Mouse (Mus musculus): ENCODE data around the gene Fam131b. TPM values are rescaled to one million over a fixed set of nuclear protein-coding genes. Genes with fewer than 3 reads are reported as not detected.

Gene Fam131b
- polyA plus RNA-seq, 1 experiment from 2014 or later, result 0.10 TPM

DNA sequence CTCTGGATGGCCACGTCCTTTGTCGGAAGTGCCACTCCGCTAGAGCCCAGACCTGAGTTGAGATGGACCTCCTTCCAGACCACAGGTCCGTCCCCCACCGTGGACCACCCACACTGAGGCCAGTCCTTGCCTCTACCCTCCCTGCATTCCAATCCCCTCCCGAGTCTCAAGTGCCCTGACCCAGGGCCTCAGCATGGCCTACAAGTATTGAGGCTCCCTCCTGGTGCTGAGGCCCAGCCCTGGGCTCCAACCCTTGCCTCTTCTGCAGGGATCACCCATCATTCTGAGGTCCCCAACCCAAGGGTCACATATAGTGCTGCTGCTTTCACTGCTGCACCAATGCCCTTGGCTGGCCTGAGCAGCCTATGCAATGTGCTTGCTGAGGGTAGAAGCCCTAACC lies 33.5 kb upstream of the Fam131b start:
- Histone ChIP-seq H3K9ac (ENCODE audit: low read length) (peak overlapping the region; percentile 24; the same call in 1 of the 2 replicates), H3K9me3 (ENCODE audit: control insufficient read depth, low read length) (no peaks in the 10 kb centered on the region), H3K4me2 (ENCODE audit: low read depth, low read length) (no peak overlapping the region), H3K36me3 (ENCODE audit: control insufficient read depth, insufficient read depth, low read length) (peaks cover 45% of the 10 kb centered on the region), H3K27ac (ENCODE audit: low read length) (peak overlapping the region; percentile 45; the same call in 1 of the 2 replicates), H3K4me1 (replicated peaks; ENCODE audit: control insufficient read depth, insufficient read depth, low read length) (peaks cover 60% of the 10 kb centered on the region), H3K27me3 (ENCODE audit: control insufficient read depth, insufficient read depth, low read depth, low read length) (no peaks in the 10 kb centered on the region), H3K4me3 (ENCODE audit: low read length) (no peak overlapping the region)
- ATAC-seq (ENCODE audit: low read depth), result no peak
- 31% methylated on average over 6 of the region's 6 CpGs for WGBS

DNA sequence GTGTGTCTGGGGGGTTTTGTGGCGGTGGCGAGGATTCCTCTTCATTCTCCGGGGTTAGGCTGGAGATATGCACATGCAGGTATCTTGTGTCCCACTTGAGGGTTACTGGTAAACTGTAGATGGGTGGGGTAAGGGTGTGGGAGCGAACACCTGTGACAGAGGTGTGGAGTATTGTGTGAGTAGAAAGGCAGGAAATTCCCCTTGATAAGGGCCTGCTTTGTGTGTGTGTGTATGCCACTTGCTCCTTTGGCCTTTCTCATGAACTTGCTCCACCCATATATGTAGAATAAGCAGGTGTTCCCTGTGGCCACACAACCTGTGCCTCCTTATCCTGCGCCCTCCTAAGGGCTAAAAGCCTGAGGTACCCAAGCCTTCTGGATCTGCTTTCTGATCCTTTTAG lies 32.5 kb upstream of the Fam131b start:
- H3K9me3 ChIP-seq (ENCODE audit: control insufficient read depth, low read length), result no peaks in the 10 kb centered on the region
- no peak overlapping the region for H3K4me3 ChIP-seq (ENCODE audit: low read length)
- H3K27ac ChIP-seq (ENCODE audit: low read length), result peak overlapping the region; percentile 36; the same call in 1 of the 2 replicates
- peaks cover 45% of the 10 kb centered on the region for H3K36me3 ChIP-seq (ENCODE audit: control insufficient read depth, insufficient read depth, low read length)
- H3K4me1 ChIP-seq (replicated peaks; ENCODE audit: control insufficient read depth, insufficient read depth, low read length), result peaks cover 62% of the 10 kb centered on the region
- no peak overlapping the region for H3K9ac ChIP-seq (ENCODE audit: low read length)
- 84% methylated on average over 5 of the region's 5 CpGs for WGBS
- H3K4me2 ChIP-seq (ENCODE audit: low read depth, low read length), result no peak overlapping the region
- ATAC-seq (ENCODE audit: low read depth), result no peak
- no peaks in the 10 kb centered on the region for H3K27me3 ChIP-seq (ENCODE audit: control insufficient read depth, insufficient read depth, low read depth, low read length)

DNA sequence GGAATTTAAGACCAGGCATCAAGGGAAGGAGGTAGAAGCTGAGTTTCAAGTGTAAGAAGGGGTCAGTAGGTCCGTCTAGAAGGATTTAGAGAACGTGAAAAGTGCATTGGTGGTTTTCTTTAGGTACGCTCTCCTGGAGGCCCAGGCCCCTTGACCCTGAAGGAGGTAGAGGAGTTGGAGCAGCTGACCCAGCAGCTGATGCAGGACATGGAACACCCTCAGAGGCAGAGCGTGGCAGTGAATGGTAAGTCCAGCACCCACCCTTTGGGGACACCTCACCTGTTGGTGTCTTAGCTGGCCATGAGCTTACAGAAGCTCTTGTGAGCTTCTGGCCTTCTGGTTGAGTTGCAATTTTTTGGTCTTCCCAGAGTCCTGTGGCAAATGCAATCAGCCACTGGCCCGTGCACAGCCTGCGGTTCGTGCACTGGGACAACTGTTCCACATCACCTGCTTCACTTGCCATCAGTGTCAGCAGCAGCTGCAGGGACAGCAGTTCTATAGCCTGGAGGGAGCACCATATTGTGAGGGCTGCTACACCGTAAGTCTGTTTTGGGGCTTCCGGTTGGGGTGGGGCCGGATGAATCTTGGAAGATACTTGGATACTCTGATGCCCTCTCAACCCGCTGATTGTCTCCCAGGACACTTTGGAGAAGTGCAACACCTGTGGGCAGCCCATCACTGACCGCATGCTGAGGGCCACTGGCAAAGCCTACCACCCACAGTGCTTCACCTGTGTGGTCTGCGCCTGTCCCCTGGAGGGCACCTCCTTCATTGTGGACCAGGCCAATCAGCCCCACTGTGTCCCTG lies 31.6 kb upstream of the Fam131b start:
- Histone ChIP-seq H3K4me3 (ENCODE audit: low read length) (no peak overlapping the region), H3K27ac (ENCODE audit: low read length) (no peak overlapping the region), H3K9me3 (ENCODE audit: control insufficient read depth, low read length) (no peaks in the 10 kb centered on the region), H3K4me1 (replicated peaks; ENCODE audit: control insufficient read depth, insufficient read depth, low read length) (peaks cover 68% of the 10 kb centered on the region), H3K4me2 (ENCODE audit: low read depth, low read length) (no peak overlapping the region), H3K9ac (ENCODE audit: low read length) (no peak overlapping the region), H3K36me3 (ENCODE audit: control insufficient read depth, insufficient read depth, low read length) (peaks cover 43% of the 10 kb centered on the region), H3K27me3 (ENCODE audit: control insufficient read depth, insufficient read depth, low read depth, low read length) (no peaks in the 10 kb centered on the region)
- WGBS, result 94% methylated on average over 13 of the region's 13 CpGs
- ATAC-seq (ENCODE audit: low read depth), result no peak

DNA sequence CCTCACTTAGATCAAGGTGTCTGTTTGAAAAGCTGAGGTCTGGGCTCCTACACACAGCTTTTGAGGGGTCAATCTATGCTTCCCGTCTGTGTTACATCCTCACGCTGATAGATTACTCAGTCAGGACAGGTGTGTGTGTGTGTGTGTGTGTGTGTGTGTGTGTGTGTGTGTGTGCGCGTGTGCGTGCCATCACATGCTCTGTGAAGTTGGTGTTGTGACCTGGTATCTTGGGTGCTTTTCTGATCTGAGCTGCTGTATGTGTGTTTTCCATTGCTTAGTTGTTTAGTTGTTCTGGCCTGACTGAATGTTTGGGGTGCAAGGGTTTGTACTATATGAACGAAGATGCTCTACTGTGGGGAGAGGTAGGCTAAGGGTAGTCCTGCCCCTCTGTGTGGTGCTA lies 30.9 kb upstream of the Fam131b start:
- Histone ChIP-seq H3K9me3 (ENCODE audit: control insufficient read depth, low read length) (no peaks in the 10 kb centered on the region), H3K4me3 (ENCODE audit: low read length) (no peak overlapping the region), H3K27ac (ENCODE audit: low read length) (no peak overlapping the region), H3K36me3 (ENCODE audit: control insufficient read depth, insufficient read depth, low read length) (peaks cover 38% of the 10 kb centered on the region), H3K4me1 (replicated peaks; ENCODE audit: control insufficient read depth, insufficient read depth, low read length) (peaks cover 70% of the 10 kb centered on the region), H3K9ac (ENCODE audit: low read length) (no peak overlapping the region), H3K4me2 (ENCODE audit: low read depth, low read length) (no peak overlapping the region), H3K27me3 (ENCODE audit: control insufficient read depth, insufficient read depth, low read depth, low read length) (no peaks in the 10 kb centered on the region)
- no peak for ATAC-seq (ENCODE audit: low read depth)
- 90% methylated on average over 6 of the region's 6 CpGs for WGBS

DNA sequence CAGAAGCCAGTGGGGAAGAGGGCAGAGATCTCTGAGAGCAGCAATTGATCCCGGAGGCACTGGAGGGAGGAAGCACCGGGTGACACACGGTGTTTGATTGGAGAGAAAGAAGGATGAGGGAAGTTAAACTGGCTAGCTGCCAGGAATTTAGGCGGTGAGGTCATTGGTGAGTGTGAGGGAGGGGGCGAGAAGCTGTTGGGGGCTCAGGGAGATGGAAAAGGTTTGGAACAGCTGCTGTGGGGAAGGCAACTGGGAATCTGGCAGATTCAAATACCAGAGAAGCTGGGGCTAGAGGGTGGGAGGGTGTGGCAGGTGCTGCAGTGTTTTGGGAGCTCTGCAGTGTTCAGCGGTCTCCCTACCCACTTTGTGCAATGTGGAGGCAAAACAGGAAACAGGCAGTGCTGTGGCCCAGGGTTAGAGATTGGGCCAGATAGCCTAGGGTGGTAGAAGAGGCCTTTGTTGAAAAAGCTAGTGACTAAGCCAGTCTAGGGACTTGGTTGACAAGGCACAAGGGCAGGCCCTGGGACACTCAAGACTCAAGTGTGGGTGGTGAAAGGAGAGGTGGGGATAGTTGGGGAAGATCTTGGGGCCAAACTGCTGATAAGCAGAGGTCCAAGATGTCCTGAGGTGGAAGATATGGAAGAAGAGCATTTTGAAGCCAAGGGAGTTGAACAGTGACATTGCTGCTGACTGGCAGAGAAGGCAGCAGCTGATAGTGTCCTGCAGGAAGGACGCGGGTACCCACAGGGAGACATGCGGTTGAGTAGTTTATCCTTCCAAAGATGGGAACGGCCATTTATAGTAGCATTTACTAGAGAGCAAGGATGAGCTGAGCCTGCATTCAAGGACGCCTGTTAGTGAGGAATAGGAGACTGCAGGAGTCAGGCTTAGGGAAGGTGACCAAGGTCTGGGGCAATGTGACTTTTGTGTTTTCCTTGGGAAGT lies 29.9 kb upstream of the Fam131b start:
- WGBS, result 43% methylated on average over 11 of the region's 11 CpGs
- Histone ChIP-seq H3K4me3 (ENCODE audit: low read length) (peak overlapping the region; percentile 63), H3K4me2 (ENCODE audit: low read depth, low read length) (peak overlapping the region; percentile 89), H3K4me1 (replicated peaks; ENCODE audit: control insufficient read depth, insufficient read depth, low read length) (peaks cover 67% of the 10 kb centered on the region), H3K9ac (ENCODE audit: low read length) (0 out of 2 replicates have a peak overlapping the region, but pooled peaks have one; percentile 46), H3K27me3 (ENCODE audit: control insufficient read depth, insufficient read depth, low read depth, low read length) (no peaks in the 10 kb centered on the region), H3K9me3 (ENCODE audit: control insufficient read depth, low read length) (no peaks in the 10 kb centered on the region), H3K27ac (ENCODE audit: low read length) (0 out of 2 replicates have a peak overlapping the region, but pooled peaks have one; percentile 32), H3K36me3 (ENCODE audit: control insufficient read depth, insufficient read depth, low read length) (peaks cover 32% of the 10 kb centered on the region)
- no peak for ATAC-seq (ENCODE audit: low read depth)

DNA sequence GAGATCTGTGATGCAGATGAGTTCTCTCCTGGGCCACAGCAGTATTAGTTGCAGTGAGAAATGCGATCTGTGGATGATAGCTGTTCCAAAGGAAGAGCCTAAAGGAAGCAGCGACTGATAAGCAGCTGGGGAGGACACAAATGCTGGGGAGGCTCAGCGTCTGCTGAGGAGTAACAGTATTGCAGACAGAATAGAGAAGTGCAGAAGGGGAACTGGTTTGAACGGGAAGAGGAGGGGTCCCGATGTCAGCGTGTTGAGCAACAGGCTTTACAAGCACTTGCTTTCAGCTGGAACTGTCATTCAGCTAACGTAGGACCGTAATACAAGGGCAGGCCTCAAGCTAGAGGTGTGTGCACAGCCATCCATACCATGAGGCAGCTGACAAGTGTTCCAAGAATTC lies 28.7 kb upstream of the Fam131b start:
- ATAC-seq (ENCODE audit: low read depth), result no peak

DNA sequence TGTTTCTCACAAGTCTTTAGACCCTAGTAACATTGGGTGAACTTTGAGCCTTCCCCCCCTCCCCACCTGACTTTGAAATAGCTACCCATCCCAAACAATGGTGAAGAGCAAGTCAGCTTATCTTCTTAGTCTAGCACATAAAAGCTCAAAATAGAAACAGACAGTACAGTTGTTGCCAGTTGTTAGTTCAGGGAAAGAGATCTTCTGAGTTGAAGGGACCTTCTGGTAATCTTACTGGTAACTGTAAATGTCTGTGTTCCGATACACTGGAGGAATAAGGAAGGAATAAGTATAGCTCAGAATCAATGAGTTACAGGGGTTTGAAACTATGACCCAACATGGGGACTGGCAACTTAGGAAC lies 28.0 kb upstream of the Fam131b start:
- Histone ChIP-seq H3K9me3 (ENCODE audit: control insufficient read depth, low read length) (no peaks in the 10 kb centered on the region), H3K27me3 (ENCODE audit: control insufficient read depth, insufficient read depth, low read depth, low read length) (no peaks in the 10 kb centered on the region), H3K36me3 (ENCODE audit: control insufficient read depth, insufficient read depth, low read length) (peaks cover 19% of the 10 kb centered on the region), H3K4me2 (ENCODE audit: low read depth, low read length) (peak overlapping the region; percentile 89), H3K4me1 (replicated peaks; ENCODE audit: control insufficient read depth, insufficient read depth, low read length) (peaks cover 60% of the 10 kb centered on the region), H3K4me3 (ENCODE audit: low read length) (peak overlapping the region; percentile 63), H3K9ac (ENCODE audit: low read length) (peak overlapping the region; percentile 79; the same call in 1 of the 2 replicates), H3K27ac (ENCODE audit: low read length) (no peak overlapping the region)
- no peak for ATAC-seq (ENCODE audit: low read depth)
- WGBS, result 95% methylated on average over 1 of the region's 1 CpGs

More for the DNA sequence above, 28.7 kb upstream of the Fam131b start:
- Histone ChIP-seq H3K9me3 (ENCODE audit: control insufficient read depth, low read length) (no peaks in the 10 kb centered on the region), H3K4me2 (ENCODE audit: low read depth, low read length) (peak overlapping the region; percentile 89), H3K27me3 (ENCODE audit: control insufficient read depth, insufficient read depth, low read depth, low read length) (no peaks in the 10 kb centered on the region), H3K9ac (ENCODE audit: low read length) (0 out of 2 replicates have a peak overlapping the region, but pooled peaks have one; percentile 18), H3K36me3 (ENCODE audit: control insufficient read depth, insufficient read depth, low read length) (peaks cover 24% of the 10 kb centered on the region), H3K4me3 (ENCODE audit: low read length) (peak overlapping the region; percentile 63), H3K4me1 (replicated peaks; ENCODE audit: control insufficient read depth, insufficient read depth, low read length) (peaks cover 65% of the 10 kb centered on the region), H3K27ac (ENCODE audit: low read length) (no peak overlapping the region)
- WGBS, result 43% methylated on average over 8 of the region's 8 CpGs

DNA sequence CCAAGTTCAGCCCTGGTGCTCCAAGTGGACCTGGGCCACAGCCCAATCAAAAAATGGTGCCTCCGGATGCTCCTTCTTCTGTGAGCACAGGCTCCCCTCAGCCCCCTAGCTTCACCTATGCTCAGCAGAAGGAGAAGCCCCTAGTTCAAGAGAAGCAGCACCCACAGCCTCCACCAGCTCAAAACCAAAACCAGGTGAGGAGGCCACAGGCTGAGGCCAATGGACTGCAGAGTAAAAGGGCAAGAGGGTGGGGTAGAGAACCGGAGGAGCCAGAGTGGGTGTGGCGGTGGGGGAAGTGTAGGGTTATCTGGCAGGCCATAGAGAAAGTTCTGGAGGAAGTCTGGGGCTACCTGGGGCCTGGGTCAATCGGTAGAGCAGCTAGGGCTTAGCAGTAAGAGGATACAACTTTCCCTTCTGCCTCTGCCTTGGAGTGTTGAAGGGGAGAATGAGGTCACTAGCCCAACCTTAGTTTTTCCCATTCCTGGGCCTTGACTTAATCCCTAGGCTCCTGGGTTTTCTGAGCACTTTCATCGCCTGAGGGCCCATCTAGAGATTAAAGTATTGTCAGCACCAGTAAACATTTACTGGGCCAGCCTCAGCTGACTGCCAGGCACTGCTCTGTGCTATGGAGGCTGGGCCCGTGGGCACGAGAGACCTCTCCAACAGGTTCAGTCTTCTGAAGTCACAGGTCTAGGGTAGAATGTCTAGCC lies 27.5 kb upstream of the Fam131b start:
- Histone ChIP-seq H3K4me2 (ENCODE audit: low read depth, low read length) (peak overlapping the region; percentile 89), H3K27me3 (ENCODE audit: control insufficient read depth, insufficient read depth, low read depth, low read length) (no peaks in the 10 kb centered on the region), H3K9me3 (ENCODE audit: control insufficient read depth, low read length) (no peaks in the 10 kb centered on the region), H3K9ac (ENCODE audit: low read length) (peak overlapping the region; percentile 79), H3K4me3 (ENCODE audit: low read length) (peak overlapping the region; percentile 63), H3K27ac (ENCODE audit: low read length) (0 out of 2 replicates have a peak overlapping the region, but pooled peaks have one; percentile 20), H3K4me1 (replicated peaks; ENCODE audit: control insufficient read depth, insufficient read depth, low read length) (peaks cover 54% of the 10 kb centered on the region), H3K36me3 (ENCODE audit: control insufficient read depth, insufficient read depth, low read length) (peaks cover 14% of the 10 kb centered on the region)
- WGBS, result 57% methylated on average over 7 of the region's 7 CpGs
- no peak for ATAC-seq (ENCODE audit: low read depth)
